Mouse (Mus musculus): ENCODE results near the gene AC131692.1. TPM values are rescaled to one million over a fixed set of nuclear protein-coding genes. Genes with fewer than 3 reads are reported as not detected.
"Not testable (repeated sequence)": the region's sequence is repeated elsewhere in the genome, so short reads cannot be mapped to it uniquely, and the experiment has no call there.

AC131692.1 gene
- polyA plus RNA-seq, 1 experiment from 2014 or later: 0.28 TPM

- no peaks in the 10 kb centered on the region for H3K4me1 ChIP-seq
- no peaks in the 10 kb centered on the region; the same call in 1 of the 2 replicates for H3K36me3 ChIP-seq
- no peak overlapping the region for H3K9ac ChIP-seq
- H3K4me2 ChIP-seq: no peak overlapping the region
- no peak overlapping the region for H3K4me3 ChIP-seq (replicated peaks)
- H3K27ac ChIP-seq: no peak overlapping the region
- H3K27me3 ChIP-seq (replicated peaks): no peaks in the 10 kb centered on the region
- WGBS: 24% methylated on average over 4 of the region's 4 CpGs
- H3K9me3 ChIP-seq: no peaks in the 10 kb centered on the region
- ATAC-seq (ENCODE audit: insufficient read depth, low FRiP score, low read depth): no peak
Observed at GRCm38 (mm10) chr19:6126289-6126688, 32.1 kb downstream of the AC131692.1 start.

GRCm38 (mm10) chr19:6126789-6127580, 32.8 kb downstream of the AC131692.1 start:
- Histone ChIP-seq H3K9ac (no peak overlapping the region), H3K4me3 (replicated peaks) (peak overlapping the region; percentile 67), H3K4me2 (peak overlapping the region; percentile 71)

DNA sequence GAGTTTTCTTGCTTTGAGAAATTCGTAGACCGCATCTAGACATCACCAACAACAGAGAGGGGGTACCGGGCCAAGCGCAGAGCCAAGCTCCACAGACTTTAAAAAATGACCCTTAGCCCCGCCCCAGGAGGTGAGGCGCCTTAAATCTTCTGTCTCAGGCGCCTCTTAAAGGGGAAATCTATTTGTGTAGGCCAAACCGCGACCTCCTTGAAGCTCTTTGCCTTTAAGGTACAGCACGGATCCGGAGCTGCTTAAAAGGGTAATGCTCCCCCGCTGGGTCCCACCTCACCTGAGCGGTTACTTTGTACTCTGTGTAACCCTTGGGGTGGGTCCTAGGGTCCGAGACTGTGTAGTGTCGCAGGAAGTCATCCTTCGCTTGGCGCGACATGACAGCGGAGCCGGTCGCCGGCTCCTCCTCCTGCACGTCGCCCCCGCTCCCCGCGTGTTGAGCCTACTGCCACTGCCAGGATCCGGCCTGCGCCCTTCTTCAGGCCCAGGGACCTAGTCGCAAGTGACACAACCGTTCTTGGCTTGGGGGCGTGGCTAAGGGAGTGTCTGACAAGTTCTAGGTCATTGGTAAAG, 33.6 kb downstream of the AC131692.1 start, which contains the start of gene Snx15:
Gene Snx15, minus strand, starts transcription at position 545 of the 582 bp plus-strand sequence.
- ATAC-seq (ENCODE audit: insufficient read depth, low FRiP score, low read depth): peak; percentile 90
- WGBS: under 1% methylated on average over 32 of the region's 32 CpGs

More at GRCm38 (mm10) chr19:6126789-6127580, 32.8 kb downstream of the AC131692.1 start:
- Histone ChIP-seq H3K4me1 (no peaks in the 10 kb centered on the region), H3K9me3 (no peaks in the 10 kb centered on the region), H3K27me3 (replicated peaks) (no peaks in the 10 kb centered on the region), H3K27ac (peak overlapping the region; percentile 95), H3K36me3 (no peaks in the 10 kb centered on the region; the same call in 1 of the 2 replicates)
- no peak for ATAC-seq (ENCODE audit: insufficient read depth, low FRiP score, low read depth)
- 68% methylated on average over 10 of the region's 10 CpGs for WGBS

GRCm38 (mm10) chr19:6130414-6131128, 36.4 kb downstream of the AC131692.1 start:
- not testable (repeated sequence) for H3K9me3 ChIP-seq; H3K4me3 ChIP-seq (replicated peaks); H3K27ac ChIP-seq; H3K27me3 ChIP-seq (replicated peaks); H3K36me3 ChIP-seq; ATAC-seq (ENCODE audit: insufficient read depth, low FRiP score, low read depth); H3K4me1 ChIP-seq; H3K4me2 ChIP-seq; H3K9ac ChIP-seq
- WGBS: 66% methylated on average over 7 of the region's 7 CpGs

More for the DNA sequence above, 33.6 kb downstream of the AC131692.1 start, which contains the start of gene Snx15:
- peak within 1 kb of the TSS; percentile 71 for H3K4me2 ChIP-seq
- H3K27ac ChIP-seq: peak within 1 kb of the TSS; percentile 95
- H3K9me3 ChIP-seq: no peaks in the 10 kb centered on the region
- peak within 1 kb of the TSS; percentile 67 for H3K4me3 ChIP-seq (replicated peaks)
- no peaks in the 10 kb centered on the region for H3K4me1 ChIP-seq
- no peaks in the 10 kb centered on the region for H3K36me3 ChIP-seq
- H3K27me3 ChIP-seq (replicated peaks): no peaks in the 10 kb centered on the region
- peak within 1 kb of the TSS; percentile 46 for H3K9ac ChIP-seq

DNA sequence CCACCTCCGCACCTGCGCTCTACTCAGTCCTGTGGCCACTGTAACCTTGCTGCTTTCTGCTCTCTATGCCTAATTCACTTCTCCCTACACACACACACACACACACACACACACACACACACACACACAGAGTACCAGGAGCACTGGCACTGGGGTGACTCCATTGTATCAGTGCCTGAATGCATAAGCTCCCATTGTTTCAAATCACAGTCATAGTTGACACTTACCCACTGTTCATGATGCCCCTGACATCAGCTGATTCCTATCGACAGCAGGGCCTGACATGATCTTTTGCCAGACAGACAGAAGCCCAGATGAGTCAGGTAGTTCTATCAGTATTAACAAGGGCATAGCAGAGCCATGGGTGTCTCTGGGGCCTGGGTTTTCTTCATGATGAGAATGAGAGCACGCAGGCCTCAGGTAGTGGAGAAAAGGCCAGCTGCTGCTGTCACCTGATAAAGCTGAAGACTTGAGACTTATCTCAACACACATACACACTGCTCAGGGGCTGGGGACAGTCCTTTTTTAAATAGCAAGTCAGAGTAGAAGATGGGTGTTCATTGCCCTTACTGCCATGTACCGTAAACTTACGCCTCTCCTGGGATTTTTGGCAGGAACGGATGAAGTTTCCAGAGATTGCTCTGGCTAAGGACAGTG, 38.1 kb downstream of the AC131692.1 start:
- no peaks in the 10 kb centered on the region for H3K9me3 ChIP-seq
- peaks cover 5% of the 10 kb centered on the region; the same call in 1 of the 2 replicates for H3K36me3 ChIP-seq
- no peak overlapping the region for H3K4me2 ChIP-seq
- no peak overlapping the region for H3K27ac ChIP-seq
- no peak overlapping the region for H3K9ac ChIP-seq
- H3K4me1 ChIP-seq: no peaks in the 10 kb centered on the region
- H3K4me3 ChIP-seq (replicated peaks): no peak overlapping the region
- peak; percentile 63 for ATAC-seq (ENCODE audit: insufficient read depth, low FRiP score, low read depth)
- WGBS: 82% methylated on average over 7 of the region's 7 CpGs
- H3K27me3 ChIP-seq (replicated peaks): no peaks in the 10 kb centered on the region

DNA sequence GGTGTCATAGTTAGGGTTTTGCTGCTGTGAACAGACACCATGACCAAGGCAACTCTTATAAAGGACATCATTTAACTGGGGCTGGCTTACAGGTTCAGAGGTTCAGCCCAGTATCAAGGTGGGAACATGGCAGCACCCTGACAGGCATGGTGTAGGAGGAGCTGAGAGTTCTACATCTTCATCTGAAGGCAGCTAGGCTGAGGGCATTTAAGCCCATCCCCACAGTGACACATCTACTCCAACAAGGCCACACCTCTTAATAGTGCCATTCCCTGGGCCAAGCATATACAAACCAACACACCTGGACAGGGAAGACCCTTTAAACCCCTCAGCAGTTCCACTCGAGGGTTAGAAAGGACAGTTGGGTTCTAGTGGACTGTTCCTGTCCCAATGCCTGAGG, 39.0 kb downstream of the AC131692.1 start:
- H3K4me2 ChIP-seq: not testable (repeated sequence)

DNA sequence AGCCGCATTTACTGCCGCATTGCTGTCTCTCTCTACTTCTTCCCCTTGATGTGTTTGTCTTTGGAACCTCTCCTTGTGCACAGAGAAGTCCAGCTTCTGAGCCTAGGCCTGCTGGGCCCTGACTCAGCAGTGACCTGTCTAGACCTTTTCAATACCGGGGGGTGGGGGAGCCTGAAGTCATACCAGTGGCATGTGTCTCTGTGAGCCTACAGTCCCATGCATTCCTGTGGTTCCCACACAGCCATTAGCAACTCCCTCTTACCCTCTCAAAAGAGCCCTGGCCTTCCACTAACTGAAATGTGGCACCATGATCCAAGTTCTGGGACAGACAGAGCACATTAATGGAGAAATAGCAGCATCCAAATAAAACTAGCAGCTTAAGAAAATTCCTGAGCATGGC, 42.2 kb downstream of the AC131692.1 start:
- Histone ChIP-seq H3K9me3 (no peaks in the 10 kb centered on the region), H3K4me2 (no peak overlapping the region), H3K27ac (no peak overlapping the region), H3K4me1 (peaks cover 7% of the 10 kb centered on the region), H3K4me3 (replicated peaks) (no peak overlapping the region), H3K9ac (no peak overlapping the region), H3K36me3 (peaks cover 5% of the 10 kb centered on the region; the same call in 1 of the 2 replicates), H3K27me3 (replicated peaks) (no peaks in the 10 kb centered on the region)
- 82% methylated on average over 3 of the region's 3 CpGs for WGBS
- ATAC-seq (ENCODE audit: insufficient read depth, low FRiP score, low read depth): no peak

More for the DNA sequence above, 39.0 kb downstream of the AC131692.1 start:
- not testable (repeated sequence) for H3K9me3 ChIP-seq; H3K9ac ChIP-seq; H3K36me3 ChIP-seq; H3K27me3 ChIP-seq (replicated peaks); H3K4me3 ChIP-seq (replicated peaks); H3K4me1 ChIP-seq; ATAC-seq (ENCODE audit: insufficient read depth, low FRiP score, low read depth); H3K27ac ChIP-seq
- 52% methylated on average over 1 of the region's 1 CpGs for WGBS

DNA sequence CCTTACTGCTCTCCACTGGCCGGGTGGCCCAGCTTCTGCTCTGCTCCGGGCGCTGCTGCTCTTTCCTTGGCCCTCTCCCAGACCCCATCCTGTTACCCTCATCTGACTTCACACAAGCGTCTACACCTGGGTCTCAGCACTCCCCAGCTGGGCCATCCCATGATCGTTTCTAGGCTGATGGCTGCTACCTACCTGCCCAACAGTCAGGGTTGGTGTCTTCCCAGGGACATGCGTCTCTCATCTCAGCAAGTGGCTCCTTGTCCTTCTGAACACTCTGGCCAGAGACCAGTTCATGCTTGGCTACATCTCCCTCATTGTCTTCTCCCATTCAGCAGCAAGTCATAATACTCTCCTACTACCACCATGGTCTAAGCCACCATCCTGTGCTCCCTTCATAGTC, 45.5 kb downstream of the AC131692.1 start:
- 94% methylated on average over 6 of the region's 6 CpGs for WGBS
- H3K9ac ChIP-seq: 0 out of 2 replicates have a peak overlapping the region, but pooled peaks have one; percentile 84
- no peaks in the 10 kb centered on the region for H3K9me3 ChIP-seq
- no peaks in the 10 kb centered on the region for H3K27me3 ChIP-seq (replicated peaks)
- H3K27ac ChIP-seq: peak overlapping the region; percentile 96; the same call in 1 of the 2 replicates
- H3K36me3 ChIP-seq: peaks cover 5% of the 10 kb centered on the region; the same call in 1 of the 2 replicates
- peak overlapping the region; percentile 88 for H3K4me2 ChIP-seq
- peak overlapping the region; percentile 78 for H3K4me3 ChIP-seq (replicated peaks)
- ATAC-seq (ENCODE audit: insufficient read depth, low FRiP score, low read depth): no peak
- peaks cover 7% of the 10 kb centered on the region for H3K4me1 ChIP-seq

GRCm38 (mm10) chr19:6140374-6140677, 46.1 kb downstream of the AC131692.1 start:
- ATAC-seq (ENCODE audit: insufficient read depth, low FRiP score, low read depth): no peak
- Histone ChIP-seq H3K4me1 (peaks cover 7% of the 10 kb centered on the region), H3K9ac (peak overlapping the region; percentile 84), H3K27ac (peak overlapping the region; percentile 96), H3K27me3 (replicated peaks) (no peaks in the 10 kb centered on the region), H3K4me2 (peak overlapping the region; percentile 88), H3K4me3 (replicated peaks) (peak overlapping the region; percentile 78), H3K36me3 (peaks cover 5% of the 10 kb centered on the region; the same call in 1 of the 2 replicates), H3K9me3 (no peaks in the 10 kb centered on the region)
- WGBS: 4% methylated on average over 16 of the region's 16 CpGs

DNA sequence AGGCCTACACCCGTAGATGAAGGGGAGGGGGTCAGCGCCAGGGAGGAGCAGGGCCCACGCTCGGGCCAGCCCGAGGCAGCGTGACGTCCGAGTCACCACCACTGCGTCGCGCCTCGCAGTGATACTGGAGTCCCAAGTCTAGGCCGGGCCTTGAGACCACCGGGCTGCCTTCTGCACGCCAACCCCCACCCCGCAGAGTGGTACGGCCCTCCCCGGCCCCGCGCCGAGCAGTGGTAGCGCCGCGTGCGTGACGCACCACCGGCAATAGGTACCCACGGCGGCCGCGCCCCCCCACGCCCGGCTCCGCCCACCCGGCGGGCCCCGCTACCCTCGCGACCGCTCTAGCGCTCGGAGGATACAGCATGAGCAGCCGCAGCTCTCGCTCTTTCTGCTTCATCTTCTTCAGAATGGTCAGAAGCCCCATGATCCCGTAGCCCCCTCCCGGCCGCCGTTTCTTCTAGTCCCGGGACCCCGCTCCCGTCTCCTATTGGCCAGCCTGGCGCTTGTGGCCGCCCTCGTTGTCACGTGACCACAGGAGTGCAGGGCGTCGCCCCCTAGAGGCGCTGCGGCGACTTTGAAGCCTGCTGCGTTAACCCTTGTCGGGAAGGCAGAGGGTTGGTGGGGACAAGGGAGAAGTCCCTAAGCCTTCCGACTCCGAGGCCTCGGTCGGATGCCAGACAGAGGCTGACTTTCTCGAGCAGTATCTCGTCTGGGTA, 46.6 kb downstream of the AC131692.1 start, which contains the start of gene Batf2:
Gene Batf2, plus strand, starts transcription at position 306 of the 716 bp plus-strand sequence.
- no peaks in the 10 kb centered on the region for H3K9me3 ChIP-seq
- peak within 1 kb of the TSS; percentile 88 for H3K4me2 ChIP-seq
- WGBS: under 1% methylated on average over 65 of the region's 68 CpGs
- H3K27ac ChIP-seq: peak within 1 kb of the TSS; percentile 96
- H3K27me3 ChIP-seq (replicated peaks): no peaks in the 10 kb centered on the region
- H3K36me3 ChIP-seq: 0 out of 2 replicates have a peak, but pooled peaks cover 5% of the 10 kb centered on the region
- peak within 1 kb of the TSS; percentile 84 for H3K9ac ChIP-seq
- peaks cover 7% of the 10 kb centered on the region for H3K4me1 ChIP-seq
- peak; percentile 91 for ATAC-seq (ENCODE audit: insufficient read depth, low FRiP score, low read depth)
- peak within 1 kb of the TSS; percentile 78 for H3K4me3 ChIP-seq (replicated peaks)

DNA sequence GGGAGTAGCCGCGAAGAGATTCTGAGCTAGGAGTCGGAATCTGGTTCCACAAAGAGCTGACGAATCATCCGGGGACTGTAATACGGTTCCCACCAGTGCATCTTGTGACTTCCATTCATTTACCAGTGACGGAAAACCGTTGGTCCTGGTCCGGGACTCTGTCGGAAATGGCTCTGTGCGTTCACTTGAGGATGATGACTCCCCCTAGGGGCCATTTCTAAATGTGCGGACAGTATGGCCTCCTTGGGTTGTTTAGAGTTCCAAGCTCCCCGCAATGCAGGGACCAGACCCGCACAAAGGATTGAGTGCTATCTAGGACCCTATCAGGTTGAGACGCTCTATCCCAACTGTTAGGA, 47.2 kb downstream of the AC131692.1 start, which contains the start of gene Arl2:
Gene Arl2, minus strand, starts transcription at position 155 of the 356 bp plus-strand sequence.
- Histone ChIP-seq H3K4me3 (replicated peaks) (peak within 1 kb of the TSS; percentile 78), H3K9me3 (no peaks in the 10 kb centered on the region), H3K27ac (peak within 1 kb of the TSS; percentile 96), H3K36me3 (0 out of 2 replicates have a peak, but pooled peaks cover 5% of the 10 kb centered on the region), H3K27me3 (replicated peaks) (no peaks in the 10 kb centered on the region), H3K4me1 (peaks cover 7% of the 10 kb centered on the region), H3K4me2 (peak within 1 kb of the TSS; percentile 88), H3K9ac (peak within 1 kb of the TSS; percentile 84)
- under 1% methylated on average over 15 of the region's 15 CpGs for WGBS
- ATAC-seq (ENCODE audit: insufficient read depth, low FRiP score, low read depth): peak; percentile 62

Measured in stomach, embryonic 15.5 days (tissue).